Mouse (Mus musculus): ENCODE measurements around the gene Fcgrt. TPM values are rescaled to one million over a fixed set of nuclear protein-coding genes. Genes with fewer than 3 reads are reported as not detected.

The Fcgrt gene
- polyA plus RNA-seq, 1 experiment from 2014 or later = 53.8 TPM

DNA sequence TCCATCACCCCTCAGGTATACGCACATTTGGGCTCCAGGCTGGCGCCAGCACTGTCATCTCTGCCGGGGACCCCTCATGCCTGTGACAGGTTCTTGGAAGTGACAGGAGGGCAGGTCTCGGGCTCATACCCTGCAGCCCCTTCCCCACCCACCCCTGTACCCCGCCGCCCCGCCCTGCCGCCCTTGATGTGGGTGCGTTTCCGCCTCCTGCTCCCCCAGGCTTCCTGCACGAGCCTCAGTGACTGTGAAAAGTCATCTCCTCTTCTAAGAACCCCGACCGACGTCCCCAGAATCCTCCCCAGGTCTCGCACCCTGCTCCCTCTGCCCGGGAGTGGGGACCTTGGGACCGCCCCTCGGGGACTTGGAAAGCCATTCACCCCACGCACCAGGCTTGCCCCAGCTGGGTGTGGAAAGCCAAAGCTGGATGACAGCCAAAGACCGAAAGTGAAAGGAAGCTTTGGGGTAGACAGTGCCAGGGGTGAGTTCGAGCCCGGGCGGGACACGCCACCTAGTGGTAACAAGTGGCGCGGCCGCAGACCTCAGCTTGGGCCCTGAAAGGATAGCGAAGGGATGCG, 32.4 kb upstream of the Fcgrt start, which contains the start of the genes Gm45713 and Flt3l:
Gene Gm45713 (minus strand): TSS at position 239 of the 575 bp plus-strand sequence.
Gene Flt3l (minus strand): TSS at position 440 of the 575 bp plus-strand sequence.
- peak within 1 kb of the TSS; percentile 79 for H3K4me2 ChIP-seq (ENCODE audit: low read length)
- peaks cover 6% of the 10 kb centered on the region; the same call in 1 of the 2 replicates for H3K27me3 ChIP-seq (ENCODE audit: control insufficient read depth, insufficient read depth, low read length)
- H3K4me3 ChIP-seq (ENCODE audit: control insufficient read depth in 1 of 2, insufficient read depth in 1 of 2, low read depth in 1 of 2, low read length in 2 of 2) = peak within 1 kb of the TSS; percentile 60 to 79
- peaks cover 0 to 8% of the 10 kb centered on the region in 2 experiments; a peak in 2 of 4 replicates for H3K4me1 ChIP-seq (ENCODE audit: control insufficient read depth in 2 of 2, insufficient read depth in 2 of 2, low read length in 2 of 2)
- H3K9ac ChIP-seq (ENCODE audit: low read length) = peak within 1 kb of the TSS; percentile 75
- H3K36me3 ChIP-seq (ENCODE audit: control insufficient read depth, insufficient read depth, low read length) = no peaks in the 10 kb centered on the region
- ATAC-seq (ENCODE audit: insufficient number of reproducible peaks, insufficient read depth, low FRiP score, low read depth) = peak; percentile 64
- no peaks in the 10 kb centered on the region for H3K9me3 ChIP-seq (ENCODE audit: control insufficient read depth, low read length)
- WGBS = 2% methylated on average over 29 of the region's 29 CpGs
- no peak within 1 kb of the TSS for H3K27ac ChIP-seq (replicated peaks in 1 of 2; ENCODE audit: control insufficient read depth in 1 of 2, insufficient read depth in 1 of 2, low read depth in 2 of 2, low read length in 2 of 2)

DNA sequence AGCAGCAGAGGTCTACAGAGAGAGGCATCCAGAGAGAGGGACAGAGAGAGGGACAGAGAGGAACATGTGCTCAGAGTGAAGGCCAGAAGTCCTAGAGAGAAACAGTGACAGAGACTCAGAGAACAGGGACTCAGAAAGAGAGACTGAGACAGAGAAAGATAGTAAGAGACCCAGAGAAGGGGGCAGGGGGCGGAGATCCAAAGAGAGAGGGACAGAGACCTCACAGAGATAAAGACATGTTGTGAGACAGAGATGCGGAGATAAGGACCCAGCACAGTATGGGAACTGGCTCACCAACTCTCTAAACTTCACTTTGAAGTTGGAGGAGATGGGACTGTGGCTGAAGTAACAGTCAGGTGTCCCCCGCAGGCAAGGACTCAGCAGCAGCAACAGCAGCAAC, 31.7 kb upstream of the Fcgrt start:
- WGBS = 59% methylated on average over 3 of the region's 3 CpGs

DNA sequence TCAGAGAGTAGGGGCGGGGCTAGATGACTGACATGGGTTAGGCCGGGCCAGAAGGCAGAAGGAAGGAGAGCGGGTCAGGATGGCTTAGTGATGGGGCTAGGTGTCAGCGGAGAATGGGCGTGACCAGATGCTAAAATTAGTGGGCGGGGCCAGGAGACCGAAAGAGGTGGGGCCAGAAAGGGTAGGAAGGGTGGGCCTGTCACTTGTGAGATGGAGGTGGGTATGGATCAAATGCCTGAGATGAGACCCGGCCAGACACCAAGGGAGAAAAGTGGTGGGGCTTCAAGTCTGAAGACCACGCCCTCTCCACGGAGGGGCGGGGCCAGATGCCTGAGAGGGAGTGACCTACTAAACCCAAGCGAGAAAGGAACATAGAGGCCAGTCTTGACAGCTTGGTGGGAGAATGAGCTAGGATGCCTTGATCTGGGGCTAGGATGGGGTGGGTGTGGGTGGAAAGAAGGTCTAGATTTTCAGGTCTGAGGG, 30.9 kb upstream of the Fcgrt start:
- Histone ChIP-seq H3K36me3 (ENCODE audit: control insufficient read depth, insufficient read depth, low read length) (no peaks in the 10 kb centered on the region), H3K9me3 (ENCODE audit: control insufficient read depth, low read length) (no peaks in the 10 kb centered on the region), H3K4me3 (ENCODE audit: control insufficient read depth in 1 of 2, insufficient read depth in 1 of 2, low read depth in 1 of 2, low read length in 2 of 2) (no peak overlapping the region), H3K27me3 (ENCODE audit: control insufficient read depth, insufficient read depth, low read length) (peaks cover 6% of the 10 kb centered on the region; the same call in 1 of the 2 replicates), H3K27ac (replicated peaks in 1 of 2; ENCODE audit: control insufficient read depth in 1 of 2, insufficient read depth in 1 of 2, low read depth in 2 of 2, low read length in 2 of 2) (no peak overlapping the region), H3K4me1 (ENCODE audit: control insufficient read depth in 2 of 2, insufficient read depth in 2 of 2, low read length in 2 of 2) (peaks cover 2 to 12% of the 10 kb centered on the region in 2 experiments; a peak in 3 of 4 replicates), H3K4me2 (ENCODE audit: low read length) (no peak overlapping the region), H3K9ac (ENCODE audit: low read length) (no peak overlapping the region)
- peak; percentile 38; the same call in 1 of the 2 replicates for ATAC-seq (ENCODE audit: insufficient number of reproducible peaks, insufficient read depth, low FRiP score, low read depth)
- 14% methylated on average over 12 of the region's 12 CpGs for WGBS

More for the DNA sequence above, 31.7 kb upstream of the Fcgrt start:
- Histone ChIP-seq H3K36me3 (ENCODE audit: control insufficient read depth, insufficient read depth, low read length) (no peaks in the 10 kb centered on the region), H3K9ac (ENCODE audit: low read length) (no peak overlapping the region), H3K4me2 (ENCODE audit: low read length) (peak overlapping the region; percentile 79), H3K4me1 (ENCODE audit: control insufficient read depth in 2 of 2, insufficient read depth in 2 of 2, low read length in 2 of 2) (peaks cover 0 to 8% of the 10 kb centered on the region in 2 experiments; a peak in 2 of 4 replicates), H3K27me3 (ENCODE audit: control insufficient read depth, insufficient read depth, low read length) (peaks cover 6% of the 10 kb centered on the region; the same call in 1 of the 2 replicates), H3K27ac (replicated peaks in 1 of 2; ENCODE audit: control insufficient read depth in 1 of 2, insufficient read depth in 1 of 2, low read depth in 2 of 2, low read length in 2 of 2) (no peak overlapping the region), H3K9me3 (ENCODE audit: control insufficient read depth, low read length) (no peaks in the 10 kb centered on the region), H3K4me3 (ENCODE audit: control insufficient read depth in 1 of 2, insufficient read depth in 1 of 2, low read depth in 1 of 2, low read length in 2 of 2) (peak overlapping the region in 1 of 2 experiments; percentile 60; a peak in 1 of 4 replicates)
- ATAC-seq (ENCODE audit: insufficient number of reproducible peaks, insufficient read depth, low FRiP score, low read depth) = no peak

DNA sequence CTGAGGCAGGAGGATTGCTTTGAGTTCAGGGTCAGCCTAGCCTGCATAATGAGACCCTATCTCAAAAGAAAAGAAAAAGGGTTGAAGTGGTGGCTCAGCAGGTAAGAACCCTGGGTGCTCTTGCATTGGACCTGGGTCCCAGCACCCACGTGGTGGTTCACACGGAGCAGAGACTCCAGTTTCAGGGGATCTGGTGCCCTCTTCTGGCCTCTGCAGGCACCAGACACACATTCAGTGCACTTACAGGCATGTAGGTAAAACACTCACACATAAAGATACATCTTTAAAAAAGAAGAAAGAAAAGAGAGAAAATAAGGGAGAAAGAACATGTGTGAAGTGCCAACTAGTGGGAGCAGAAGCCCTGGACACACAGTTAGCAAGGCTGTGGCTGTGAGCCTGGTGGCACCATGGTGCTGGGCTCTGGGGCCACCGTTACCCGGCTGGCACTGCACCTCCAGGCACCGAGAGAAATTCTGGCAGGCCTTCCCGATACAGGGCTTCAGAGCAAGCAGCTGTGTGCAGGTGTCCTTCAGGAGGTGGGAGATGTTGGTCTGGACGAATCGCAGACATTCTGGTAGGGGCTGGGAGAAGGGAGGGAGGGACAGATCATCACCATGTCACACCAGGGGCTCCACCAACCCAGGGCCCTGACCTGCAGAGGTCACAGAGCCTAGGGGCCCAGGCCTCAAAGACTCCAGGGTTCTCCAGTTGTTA, 30.0 kb upstream of the Fcgrt start:
- ATAC-seq (ENCODE audit: insufficient number of reproducible peaks, insufficient read depth, low FRiP score, low read depth) = no peak
- Histone ChIP-seq H3K9ac (ENCODE audit: low read length) (no peak overlapping the region), H3K4me3 (ENCODE audit: control insufficient read depth in 1 of 2, insufficient read depth in 1 of 2, low read depth in 1 of 2, low read length in 2 of 2) (no peak overlapping the region), H3K27ac (replicated peaks in 1 of 2; ENCODE audit: control insufficient read depth in 1 of 2, insufficient read depth in 1 of 2, low read depth in 2 of 2, low read length in 2 of 2) (no peak overlapping the region), H3K4me2 (ENCODE audit: low read length) (no peak overlapping the region), H3K27me3 (ENCODE audit: control insufficient read depth, insufficient read depth, low read length) (peaks cover 6% of the 10 kb centered on the region; the same call in 1 of the 2 replicates), H3K9me3 (ENCODE audit: control insufficient read depth, low read length) (no peaks in the 10 kb centered on the region), H3K4me1 (ENCODE audit: control insufficient read depth in 2 of 2, insufficient read depth in 2 of 2, low read length in 2 of 2) (peaks cover 5 to 16% of the 10 kb centered on the region in 2 experiments; a peak in 3 of 4 replicates), H3K36me3 (ENCODE audit: control insufficient read depth, insufficient read depth, low read length) (no peaks in the 10 kb centered on the region)
- WGBS = 74% methylated on average over 8 of the region's 8 CpGs

DNA sequence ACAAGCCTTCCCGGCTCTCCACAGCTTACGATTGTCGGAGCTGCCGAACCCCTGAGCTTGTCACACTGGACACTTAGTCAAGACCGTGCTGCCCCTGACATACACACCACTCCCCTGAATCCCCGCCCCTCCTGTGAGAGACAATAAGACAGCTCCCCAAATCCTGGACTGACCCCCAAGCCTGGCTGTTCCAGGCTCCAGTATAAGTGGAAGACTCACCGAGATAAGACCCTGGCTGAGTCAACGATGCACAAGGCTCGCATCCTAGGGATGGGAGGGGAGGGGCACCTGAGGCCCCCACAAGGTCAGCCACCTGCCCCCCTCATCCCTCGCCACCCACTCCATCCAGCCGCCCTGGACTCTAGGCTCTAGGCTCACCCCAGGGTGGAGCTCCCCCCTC, 28.2 kb upstream of the Fcgrt start:
- H3K27me3 ChIP-seq (ENCODE audit: control insufficient read depth, insufficient read depth, low read length) = peaks cover 6% of the 10 kb centered on the region; the same call in 1 of the 2 replicates
- peaks cover 11 to 23% of the 10 kb centered on the region in 2 experiments for H3K4me1 ChIP-seq (ENCODE audit: control insufficient read depth in 2 of 2, insufficient read depth in 2 of 2, low read length in 2 of 2)
- no peak for ATAC-seq (ENCODE audit: insufficient number of reproducible peaks, insufficient read depth, low FRiP score, low read depth)
- no peak overlapping the region for H3K4me3 ChIP-seq (ENCODE audit: control insufficient read depth in 1 of 2, insufficient read depth in 1 of 2, low read depth in 1 of 2, low read length in 2 of 2)
- H3K4me2 ChIP-seq (ENCODE audit: low read length) = no peak overlapping the region
- peaks cover 7% of the 10 kb centered on the region for H3K36me3 ChIP-seq (ENCODE audit: control insufficient read depth, insufficient read depth, low read length)
- 65% methylated on average over 10 of the region's 11 CpGs for WGBS
- peak overlapping the region; percentile 22 for H3K9ac ChIP-seq (ENCODE audit: low read length)
- no peaks in the 10 kb centered on the region for H3K9me3 ChIP-seq (ENCODE audit: control insufficient read depth, low read length)
- no peak overlapping the region for H3K27ac ChIP-seq (replicated peaks in 1 of 2; ENCODE audit: control insufficient read depth in 1 of 2, insufficient read depth in 1 of 2, low read depth in 2 of 2, low read length in 2 of 2)

DNA sequence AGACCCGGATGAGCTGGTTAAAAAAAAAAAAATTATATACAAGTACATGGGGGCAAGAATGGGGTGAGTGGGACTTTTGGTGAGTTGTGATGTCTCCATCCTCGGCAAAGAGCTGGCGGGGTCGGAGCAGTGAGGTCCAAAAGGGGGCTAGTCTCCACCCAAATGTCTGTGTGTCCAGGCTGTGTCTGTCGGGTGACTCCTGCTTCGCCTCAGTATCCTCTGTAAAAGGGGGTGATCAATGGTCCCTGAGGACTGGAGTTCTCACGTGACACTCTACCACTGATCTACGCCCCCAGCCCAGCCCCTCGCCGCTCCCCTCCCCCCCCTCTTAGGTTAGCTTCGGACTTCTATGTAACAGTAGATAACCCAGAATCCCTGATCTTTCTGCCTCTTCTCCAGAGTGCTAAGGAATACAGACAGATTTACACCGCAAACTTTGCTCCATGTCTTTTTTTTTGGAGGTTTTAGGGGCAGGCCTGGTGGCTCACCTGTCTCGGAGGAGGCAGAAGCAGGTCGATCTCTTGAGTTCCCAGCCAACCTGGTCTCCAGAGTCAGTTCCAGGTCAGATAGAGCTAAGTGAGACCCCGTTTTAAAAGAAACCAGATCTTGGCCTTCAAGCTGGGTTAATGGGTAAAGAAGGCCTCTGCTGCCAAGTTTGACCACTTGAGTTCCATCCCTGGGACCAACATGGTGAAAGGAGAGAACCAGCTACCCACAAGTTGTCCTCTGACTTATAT, 26.3 kb upstream of the Fcgrt start:
- no peaks in the 10 kb centered on the region for H3K9me3 ChIP-seq (ENCODE audit: control insufficient read depth, low read length)
- H3K27ac ChIP-seq (replicated peaks in 1 of 2; ENCODE audit: control insufficient read depth in 1 of 2, insufficient read depth in 1 of 2, low read depth in 2 of 2, low read length in 2 of 2) = peak overlapping the region in 1 of 2 experiments; percentile 92; a peak in 1 of 4 replicates
- H3K36me3 ChIP-seq (ENCODE audit: control insufficient read depth, insufficient read depth, low read length) = peaks cover 26% of the 10 kb centered on the region
- peak overlapping the region in 1 of 2 experiments; percentile 65; a peak in 1 of 4 replicates for H3K4me3 ChIP-seq (ENCODE audit: control insufficient read depth in 1 of 2, insufficient read depth in 1 of 2, low read depth in 1 of 2, low read length in 2 of 2)
- H3K27me3 ChIP-seq (ENCODE audit: control insufficient read depth, insufficient read depth, low read length) = no peaks in the 10 kb centered on the region
- ATAC-seq (ENCODE audit: insufficient number of reproducible peaks, insufficient read depth, low FRiP score, low read depth) = no peak
- peak overlapping the region; percentile 82; the same call in 1 of the 2 replicates for H3K9ac ChIP-seq (ENCODE audit: low read length)
- WGBS = 54% methylated on average over 15 of the region's 15 CpGs
- peak overlapping the region; percentile 70 for H3K4me2 ChIP-seq (ENCODE audit: low read length)
- H3K4me1 ChIP-seq (ENCODE audit: control insufficient read depth in 2 of 2, insufficient read depth in 2 of 2, low read length in 2 of 2) = peaks cover 18 to 23% of the 10 kb centered on the region in 2 experiments

DNA sequence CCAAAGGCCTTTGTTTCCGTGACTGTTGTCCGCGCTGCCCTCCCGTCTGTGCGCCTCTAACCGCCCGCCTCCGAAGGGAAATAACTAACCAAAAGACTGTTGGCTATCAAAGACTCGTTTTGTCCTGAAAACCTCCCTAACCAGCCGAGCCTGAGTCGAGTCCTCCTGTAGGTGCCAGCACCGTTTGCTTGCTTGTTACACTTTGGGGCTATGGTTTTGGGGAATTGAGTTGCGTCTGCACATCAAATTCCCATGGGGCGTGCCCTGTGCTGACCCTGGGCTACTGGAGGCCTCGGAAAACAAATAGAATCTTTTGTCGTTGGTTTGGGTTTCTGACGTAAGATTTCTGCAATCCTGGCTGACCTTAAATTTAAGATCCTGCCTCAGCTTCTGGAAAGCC, 25.7 kb upstream of the Fcgrt start:
- ATAC-seq (ENCODE audit: insufficient number of reproducible peaks, insufficient read depth, low FRiP score, low read depth) = peak; percentile 0; the same call in 1 of the 2 replicates
- Histone ChIP-seq H3K9me3 (ENCODE audit: control insufficient read depth, low read length) (no peaks in the 10 kb centered on the region), H3K9ac (ENCODE audit: low read length) (peak overlapping the region; percentile 82), H3K4me3 (ENCODE audit: control insufficient read depth in 1 of 2, insufficient read depth in 1 of 2, low read depth in 1 of 2, low read length in 2 of 2) (peak overlapping the region; percentile 65 to 87), H3K27me3 (ENCODE audit: control insufficient read depth, insufficient read depth, low read length) (no peaks in the 10 kb centered on the region), H3K36me3 (ENCODE audit: control insufficient read depth, insufficient read depth, low read length) (peaks cover 29% of the 10 kb centered on the region), H3K27ac (replicated peaks in 1 of 2; ENCODE audit: control insufficient read depth in 1 of 2, insufficient read depth in 1 of 2, low read depth in 2 of 2, low read length in 2 of 2) (peak overlapping the region; percentile 92 to 95), H3K4me2 (ENCODE audit: low read length) (peak overlapping the region; percentile 70), H3K4me1 (ENCODE audit: control insufficient read depth in 2 of 2, insufficient read depth in 2 of 2, low read length in 2 of 2) (peaks cover 20 to 25% of the 10 kb centered on the region in 2 experiments)
- 1% methylated on average over 17 of the region's 17 CpGs for WGBS
